9 mouse cellular contexts compared by ENCODE assay signal in genomic region chr17:7642442-7642887, GRCm38 (mm10).
A peak's percentile ranks its signal among the peaks of the same experiment; 100 is the strongest.
DNase-seq lines count a peak whose midpoint lies in the region; ATAC-seq lines count a peak whose summit lies in the region.
"Had no signal": no experiment of that assay in that cellular context is flagged by ENCODE, and none has a peak within 500 bp of the region (broad histone marks: within the 10 kb centered on the region; RNA-seq: fewer than 3 reads in every experiment).

No protein-coding gene starts in this region.

- no peak overlapping the region for H3K27ac ChIP-seq in forebrain, embryonic 13.5 days
- no peak overlapping the region for H3K27ac ChIP-seq in forebrain, embryonic 11.5 days (ENCODE audit: low read depth, low read length)
- H3K27ac ChIP-seq in neural tube, embryonic 12.5 days: no peak overlapping the region
- H3K27ac ChIP-seq in neural tube, embryonic 15.5 days (replicated peaks): no peak overlapping the region
- H3K27ac ChIP-seq in heart, embryonic 16.5 days (ENCODE audit: low read length): no peak overlapping the region
- no peak overlapping the region for H3K27ac ChIP-seq in stomach, embryonic 15.5 days

- DNase-seq in forebrain, embryonic 11.5 days (ENCODE audit: low spot score): no peak
- DNase-seq in urinary bladder, postnatal 14 days (ENCODE audit: low spot score): no peak
- no peak for DNase-seq in gastrocnemius, postnatal 10 days
- DNase-seq: layer of hippocampus, adult 9-11 months had no signal

- H3K27me3 ChIP-seq in forebrain, embryonic 13.5 days: no peaks in the 10 kb centered on the region
- H3K27me3 ChIP-seq in forebrain, embryonic 11.5 days (ENCODE audit: control insufficient read depth, insufficient read depth, low read length): no peaks in the 10 kb centered on the region
- H3K27me3 ChIP-seq in neural tube, embryonic 12.5 days (replicated peaks): no peaks in the 10 kb centered on the region
- no peaks in the 10 kb centered on the region for H3K27me3 ChIP-seq in neural tube, embryonic 15.5 days (replicated peaks)
- H3K27me3 ChIP-seq in heart, embryonic 16.5 days (ENCODE audit: control insufficient read depth, insufficient read depth, low read length): no peaks in the 10 kb centered on the region
- H3K27me3 ChIP-seq in stomach, embryonic 15.5 days (replicated peaks): no peaks in the 10 kb centered on the region

- H3K4me2 ChIP-seq in forebrain, embryonic 13.5 days: no peak overlapping the region
- no peak overlapping the region for H3K4me2 ChIP-seq in forebrain, embryonic 11.5 days (ENCODE audit: low read depth, low read length, severe bottlenecking)
- H3K4me2 ChIP-seq in neural tube, embryonic 12.5 days (replicated peaks): no peak overlapping the region
- H3K4me2 ChIP-seq in neural tube, embryonic 15.5 days: no peak overlapping the region
- no peak overlapping the region for H3K4me2 ChIP-seq in heart, embryonic 16.5 days (ENCODE audit: low read depth, low read length)
- H3K4me2 ChIP-seq in stomach, embryonic 15.5 days: no peak overlapping the region

- H3K9ac ChIP-seq in forebrain, embryonic 13.5 days: no peak overlapping the region
- no peak overlapping the region for H3K9ac ChIP-seq in forebrain, embryonic 11.5 days (ENCODE audit: low read length)
- H3K9ac ChIP-seq in neural tube, embryonic 12.5 days: no peak overlapping the region
- no peak overlapping the region for H3K9ac ChIP-seq in neural tube, embryonic 15.5 days (replicated peaks)
- no peak overlapping the region for H3K9ac ChIP-seq in heart, embryonic 16.5 days (ENCODE audit: low read length)
- H3K9ac ChIP-seq in stomach, embryonic 15.5 days: no peak overlapping the region

- no peaks in the 10 kb centered on the region for H3K36me3 ChIP-seq in forebrain, embryonic 13.5 days (ENCODE audit: poor library complexity, severe bottlenecking)
- H3K36me3 ChIP-seq in forebrain, embryonic 11.5 days (ENCODE audit: control insufficient read depth, insufficient read depth, low read length): no peaks in the 10 kb centered on the region
- no peaks in the 10 kb centered on the region for H3K36me3 ChIP-seq in neural tube, embryonic 12.5 days
- H3K36me3 ChIP-seq in neural tube, embryonic 15.5 days: no peaks in the 10 kb centered on the region
- H3K36me3 ChIP-seq in heart, embryonic 16.5 days (ENCODE audit: control insufficient read depth, insufficient read depth): no peaks in the 10 kb centered on the region
- no peaks in the 10 kb centered on the region for H3K36me3 ChIP-seq in stomach, embryonic 15.5 days

- H3K4me1 ChIP-seq in forebrain, embryonic 13.5 days: peaks cover 11% of the 10 kb centered on the region
- peaks cover 4% of the 10 kb centered on the region; the same call in 1 of the 2 replicates for H3K4me1 ChIP-seq in forebrain, embryonic 11.5 days (replicated peaks; ENCODE audit: control insufficient read depth, insufficient read depth, low read length)
- H3K4me1 ChIP-seq in neural tube, embryonic 12.5 days: peaks cover 7% of the 10 kb centered on the region; the same call in 1 of the 2 replicates
- H3K4me1 ChIP-seq in neural tube, embryonic 15.5 days: peaks cover 13% of the 10 kb centered on the region
- peaks cover 9% of the 10 kb centered on the region for H3K4me1 ChIP-seq in heart, embryonic 16.5 days (ENCODE audit: control insufficient read depth, insufficient read depth, low read length)
- 0 out of 2 replicates have a peak, but pooled peaks cover 9% of the 10 kb centered on the region for H3K4me1 ChIP-seq in stomach, embryonic 15.5 days

- H3K9me3 ChIP-seq in forebrain, embryonic 13.5 days (replicated peaks): no peaks in the 10 kb centered on the region
- H3K9me3 ChIP-seq in forebrain, embryonic 11.5 days (ENCODE audit: control insufficient read depth, low read length): no peaks in the 10 kb centered on the region
- H3K9me3 ChIP-seq in neural tube, embryonic 12.5 days: no peaks in the 10 kb centered on the region
- no peaks in the 10 kb centered on the region for H3K9me3 ChIP-seq in neural tube, embryonic 15.5 days (replicated peaks)
- H3K9me3 ChIP-seq in heart, embryonic 16.5 days (replicated peaks; ENCODE audit: control insufficient read depth, low read length): no peaks in the 10 kb centered on the region
- H3K9me3 ChIP-seq in stomach, embryonic 15.5 days: no peaks in the 10 kb centered on the region

- WGBS in forebrain, embryonic 13.5 days: 27% methylated on average over 3 of the region's 3 CpGs
- WGBS in forebrain, embryonic 11.5 days: 50% methylated on average over 3 of the region's 3 CpGs
- WGBS in neural tube, embryonic 12.5 days: 50% methylated on average over 3 of the region's 3 CpGs
- WGBS in neural tube, embryonic 15.5 days: 42% methylated on average over 3 of the region's 3 CpGs
- 9% methylated on average over 3 of the region's 3 CpGs for WGBS in heart, embryonic 16.5 days
- 25% methylated on average over 3 of the region's 3 CpGs for WGBS in stomach, embryonic 15.5 days

- peak; percentile 57 for ATAC-seq in forebrain, embryonic 13.5 days
- ATAC-seq in forebrain, embryonic 11.5 days (replicated peaks; ENCODE audit: low FRiP score): no peak
- ATAC-seq in neural tube, embryonic 12.5 days (ENCODE audit: low FRiP score, low read depth): peak; percentile 25; the same call in 1 of the 2 replicates
- no peak for ATAC-seq in neural tube, embryonic 15.5 days (ENCODE audit: low FRiP score)
- peak; percentile 70 for ATAC-seq in heart, embryonic 16.5 days (replicated peaks; ENCODE audit: extremely low read depth, insufficient read depth, low FRiP score)
- peak; percentile 47; the same call in 1 of the 2 replicates for ATAC-seq in stomach, embryonic 15.5 days (ENCODE audit: insufficient read depth, low FRiP score, low read depth)

- H3K4me3 ChIP-seq in forebrain, embryonic 13.5 days: no peak overlapping the region
- no peak overlapping the region for H3K4me3 ChIP-seq in forebrain, embryonic 11.5 days (ENCODE audit: low read depth, low read length)
- no peak overlapping the region for H3K4me3 ChIP-seq in neural tube, embryonic 12.5 days
- no peak overlapping the region for H3K4me3 ChIP-seq in neural tube, embryonic 15.5 days (replicated peaks)
- no peak overlapping the region for H3K4me3 ChIP-seq in heart, embryonic 16.5 days (ENCODE audit: low read length)
- no peak overlapping the region for H3K4me3 ChIP-seq in stomach, embryonic 15.5 days (replicated peaks)

Comparison
In these comparisons a context has a peak if more than half of its experiments do, and no peak if none do; other contexts are left out.
1. ATAC-seq: peak in forebrain, embryonic 13.5 days (single experiment), neural tube, embryonic 12.5 days (single experiment), heart, embryonic 16.5 days (single experiment) and stomach, embryonic 15.5 days (single experiment); none in forebrain, embryonic 11.5 days (single experiment) and neural tube, embryonic 15.5 days (single experiment).